Mouse (Mus musculus): ENCODE measurements around the gene Ctcf. TPM values are rescaled to one million over a fixed set of nuclear protein-coding genes. Genes with fewer than 3 reads are reported as not detected.
A peak's percentile ranks its signal among the peaks of the same experiment; 100 is the strongest.

The Ctcf gene
- total and polyA plus RNA-seq, 2 experiments, result 6.6 to 15.6 TPM

DNA sequence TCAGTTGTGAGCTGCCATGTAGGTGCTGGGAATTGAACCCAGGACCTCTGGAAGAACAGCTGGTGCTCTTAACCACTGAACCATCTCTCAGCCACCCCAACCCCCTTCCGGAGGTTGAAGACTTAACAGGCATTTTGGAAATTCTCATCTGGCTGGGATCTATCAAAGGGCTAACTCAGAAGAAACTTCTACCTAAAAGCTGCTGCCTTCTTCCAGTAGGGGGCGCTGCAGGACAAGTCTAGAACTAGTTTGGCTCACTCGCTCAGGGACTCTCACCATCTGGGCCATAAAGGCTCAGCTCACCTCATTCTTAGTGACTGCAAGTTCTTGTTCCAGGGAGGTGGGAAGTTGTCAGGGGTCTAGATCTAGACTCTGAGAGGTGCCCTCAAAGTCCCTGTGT, 77.8 kb downstream of the Ctcf start:
- WGBS, result 6% methylated on average over 3 of the region's 3 CpGs
- H3K27me3 ChIP-seq (ENCODE audit: control insufficient read depth, insufficient read depth, low read length), result no peaks in the 10 kb centered on the region
- no peaks in the 10 kb centered on the region for H3K4me1 ChIP-seq (ENCODE audit: control insufficient read depth, insufficient read depth, low read length)
- no peak overlapping the region for H3K9ac ChIP-seq (ENCODE audit: low read depth, low read length)
- no peaks in the 10 kb centered on the region for H3K79me2 ChIP-seq (ENCODE audit: control insufficient read depth, insufficient read depth, low read length)
- no peak for TF ChIP-seq POLR2A (IDR thresholded peaks at IDR 0.05; ENCODE audit: extremely low read depth, insufficient read depth, low read length)
- TF ChIP-seq CTCF (IDR thresholded peaks at IDR 0.05; ENCODE audit: low read depth, low read length), result peak; percentile 78
- H3K27ac ChIP-seq (replicated peaks; ENCODE audit: insufficient read depth, low read depth, low read length), result no peak overlapping the region
- DNase-seq (ENCODE audit: extremely low read depth, low read depth, low spot score), result peak; percentile 64
- no peak overlapping the region for H3K4me3 ChIP-seq (ENCODE audit: insufficient read depth, low read depth, low read length)
- H3K36me3 ChIP-seq (ENCODE audit: control insufficient read depth, insufficient read depth, low read length), result no peaks in the 10 kb centered on the region

DNA sequence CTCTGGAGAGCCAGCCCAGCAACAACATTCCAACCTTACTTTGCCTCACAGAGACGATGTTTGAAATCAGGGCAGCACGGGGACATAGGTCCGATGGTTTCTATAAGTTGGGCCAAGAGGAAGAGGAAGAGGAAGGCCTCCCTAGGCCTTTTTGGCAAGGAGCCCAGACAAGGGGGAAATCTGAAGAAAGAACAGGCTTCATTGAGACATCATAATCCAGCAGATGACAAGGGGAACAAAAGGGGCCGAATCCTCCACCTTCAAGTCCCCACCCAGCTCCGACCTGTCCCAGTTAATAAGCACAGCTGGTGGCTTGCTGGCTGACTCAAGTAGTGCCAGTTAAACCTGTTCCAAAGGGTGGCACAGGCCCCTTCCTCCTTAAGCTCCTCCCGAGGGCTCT, 78.7 kb downstream of the Ctcf start:
- Histone ChIP-seq H3K9ac (ENCODE audit: low read depth, low read length) (no peak overlapping the region), H3K4me3 (ENCODE audit: insufficient read depth, low read depth, low read length) (no peak overlapping the region), H3K27ac (replicated peaks; ENCODE audit: insufficient read depth, low read depth, low read length) (0 out of 2 replicates have a peak overlapping the region, but pooled peaks have one; percentile 7), H3K27me3 (ENCODE audit: control insufficient read depth, insufficient read depth, low read length) (no peaks in the 10 kb centered on the region), H3K4me1 (ENCODE audit: control insufficient read depth, insufficient read depth, low read length) (peaks cover 8% of the 10 kb centered on the region), H3K36me3 (ENCODE audit: control insufficient read depth, insufficient read depth, low read length) (no peaks in the 10 kb centered on the region), H3K79me2 (ENCODE audit: control insufficient read depth, insufficient read depth, low read length) (no peaks in the 10 kb centered on the region)
- peak; percentile 6 for DNase-seq (ENCODE audit: extremely low read depth, low read depth, low spot score)
- no peak for TF ChIP-seq CTCF (IDR thresholded peaks at IDR 0.05; ENCODE audit: low read depth, low read length)
- no peak for TF ChIP-seq POLR2A (IDR thresholded peaks at IDR 0.05; ENCODE audit: extremely low read depth, insufficient read depth, low read length)
- 68% methylated on average over 6 of the region's 6 CpGs for WGBS

DNA sequence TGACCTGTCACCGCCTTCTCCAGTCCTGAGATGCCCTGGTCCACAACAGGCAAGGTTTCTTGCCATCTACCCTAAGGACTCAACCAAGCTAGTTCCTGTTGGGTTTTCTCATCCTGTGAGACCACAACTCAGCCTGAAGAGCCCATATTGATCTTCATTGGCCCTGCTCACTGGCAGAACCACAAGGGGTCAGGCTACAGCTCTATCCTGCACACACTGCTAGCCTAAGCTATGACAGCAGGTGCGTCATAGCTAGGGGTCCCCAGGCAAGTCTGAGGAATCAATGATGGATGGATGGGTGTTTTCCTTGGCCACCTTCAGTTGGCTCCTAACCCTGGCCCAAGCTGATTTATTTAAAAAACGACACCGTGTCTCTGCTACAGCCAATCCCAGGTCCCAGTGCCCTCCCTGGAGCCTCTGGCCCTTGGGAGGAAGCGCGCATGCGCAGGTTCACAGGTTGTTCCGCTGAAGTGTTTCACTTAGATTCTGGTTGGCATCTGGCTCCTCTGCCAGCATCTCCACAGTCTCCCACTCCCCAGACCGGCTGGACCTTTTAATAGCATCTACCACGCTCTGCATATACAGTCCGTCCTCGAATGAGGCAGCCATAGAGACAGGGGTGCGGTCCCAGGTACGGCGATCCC, 80.1 kb downstream of the Ctcf start:
- TF ChIP-seq POLR2A (IDR thresholded peaks at IDR 0.05; ENCODE audit: extremely low read depth, insufficient read depth, low read length) (no peak), CTCF (IDR thresholded peaks at IDR 0.05; ENCODE audit: low read depth, low read length) (0 out of 2 replicates have a peak, but pooled peaks have one; percentile 10)
- Histone ChIP-seq H3K27ac (replicated peaks; ENCODE audit: insufficient read depth, low read depth, low read length) (no peak overlapping the region), H3K4me1 (ENCODE audit: control insufficient read depth, insufficient read depth, low read length) (peaks cover 10% of the 10 kb centered on the region), H3K36me3 (ENCODE audit: control insufficient read depth, insufficient read depth, low read length) (no peaks in the 10 kb centered on the region), H3K9ac (ENCODE audit: low read depth, low read length) (no peak overlapping the region), H3K4me3 (ENCODE audit: insufficient read depth, low read depth, low read length) (no peak overlapping the region), H3K79me2 (ENCODE audit: control insufficient read depth, insufficient read depth, low read length) (no peaks in the 10 kb centered on the region), H3K27me3 (ENCODE audit: control insufficient read depth, insufficient read depth, low read length) (no peaks in the 10 kb centered on the region)
- no peak for DNase-seq (ENCODE audit: extremely low read depth, low read depth, low spot score)
- WGBS, result 95% methylated on average over 15 of the region's 15 CpGs

DNA sequence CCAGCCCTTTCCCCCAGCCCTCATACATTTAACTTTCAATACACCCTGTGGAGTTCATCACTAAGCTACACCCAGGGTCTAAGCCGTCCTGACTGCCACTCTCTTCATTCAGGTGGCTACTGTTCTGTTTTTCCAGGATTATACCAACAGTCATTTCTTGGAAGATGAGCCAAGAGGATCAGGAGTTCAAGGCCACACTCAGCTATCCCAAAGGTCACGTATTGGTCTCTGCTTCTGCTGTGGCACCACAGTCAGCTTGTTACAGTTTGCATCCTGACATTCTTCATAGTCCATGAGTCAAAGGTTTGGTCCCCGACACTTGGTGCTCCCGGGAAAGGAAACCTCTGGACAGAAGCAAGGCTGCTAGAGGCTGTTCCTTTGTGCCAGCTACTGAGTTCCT, 83.3 kb downstream of the Ctcf start:
- H3K9ac ChIP-seq (ENCODE audit: low read depth, low read length), result no peak overlapping the region
- no peak overlapping the region for H3K4me3 ChIP-seq (ENCODE audit: insufficient read depth, low read depth, low read length)
- 16% methylated on average over 4 of the region's 4 CpGs for WGBS
- H3K27me3 ChIP-seq (ENCODE audit: control insufficient read depth, insufficient read depth, low read length), result no peaks in the 10 kb centered on the region
- DNase-seq (ENCODE audit: extremely low read depth, low read depth, low spot score), result peak; percentile 70
- no peaks in the 10 kb centered on the region for H3K79me2 ChIP-seq (ENCODE audit: control insufficient read depth, insufficient read depth, low read length)
- TF ChIP-seq POLR2A (IDR thresholded peaks at IDR 0.05; ENCODE audit: extremely low read depth, insufficient read depth, low read length), result no peak
- TF ChIP-seq CTCF (IDR thresholded peaks at IDR 0.05; ENCODE audit: low read depth, low read length), result no peak
- peak overlapping the region; percentile 2; the same call in 1 of the 2 replicates for H3K27ac ChIP-seq (replicated peaks; ENCODE audit: insufficient read depth, low read depth, low read length)
- no peaks in the 10 kb centered on the region; the same call in 1 of the 2 replicates for H3K36me3 ChIP-seq (ENCODE audit: control insufficient read depth, insufficient read depth, low read length)
- peaks cover 10% of the 10 kb centered on the region for H3K4me1 ChIP-seq (ENCODE audit: control insufficient read depth, insufficient read depth, low read length)

DNA sequence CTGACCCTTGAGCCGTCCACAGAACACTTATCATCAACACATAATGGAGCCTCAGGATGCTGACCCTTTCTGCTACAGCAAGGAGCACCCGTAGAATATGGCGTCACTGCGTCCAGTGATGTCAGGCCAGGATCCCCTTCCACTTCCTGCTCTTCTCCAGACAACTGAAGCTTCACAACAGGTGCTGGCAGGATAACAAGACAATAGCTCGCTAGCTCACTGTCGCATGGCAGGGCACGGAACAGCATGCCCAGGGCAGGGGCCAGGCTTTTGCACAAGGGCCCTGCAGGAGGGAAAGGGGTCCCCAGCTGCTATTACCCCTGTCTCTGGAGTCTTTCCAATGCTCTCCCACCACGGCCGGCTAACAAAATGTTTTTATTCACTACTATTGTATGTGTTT, 86.5 kb downstream of the Ctcf start:
- Histone ChIP-seq H3K4me3 (ENCODE audit: insufficient read depth, low read depth, low read length) (no peak overlapping the region), H3K36me3 (ENCODE audit: control insufficient read depth, insufficient read depth, low read length) (no peaks in the 10 kb centered on the region; the same call in 1 of the 2 replicates), H3K79me2 (ENCODE audit: control insufficient read depth, insufficient read depth, low read length) (no peaks in the 10 kb centered on the region), H3K9ac (ENCODE audit: low read depth, low read length) (no peak overlapping the region), H3K4me1 (ENCODE audit: control insufficient read depth, insufficient read depth, low read length) (peaks cover 10% of the 10 kb centered on the region), H3K27me3 (ENCODE audit: control insufficient read depth, insufficient read depth, low read length) (no peaks in the 10 kb centered on the region), H3K27ac (replicated peaks; ENCODE audit: insufficient read depth, low read depth, low read length) (no peak overlapping the region)
- DNase-seq (ENCODE audit: extremely low read depth, low read depth, low spot score), result no peak
- TF ChIP-seq POLR2A (IDR thresholded peaks at IDR 0.05; ENCODE audit: extremely low read depth, insufficient read depth, low read length), result no peak
- 92% methylated on average over 9 of the region's 9 CpGs for WGBS

DNA sequence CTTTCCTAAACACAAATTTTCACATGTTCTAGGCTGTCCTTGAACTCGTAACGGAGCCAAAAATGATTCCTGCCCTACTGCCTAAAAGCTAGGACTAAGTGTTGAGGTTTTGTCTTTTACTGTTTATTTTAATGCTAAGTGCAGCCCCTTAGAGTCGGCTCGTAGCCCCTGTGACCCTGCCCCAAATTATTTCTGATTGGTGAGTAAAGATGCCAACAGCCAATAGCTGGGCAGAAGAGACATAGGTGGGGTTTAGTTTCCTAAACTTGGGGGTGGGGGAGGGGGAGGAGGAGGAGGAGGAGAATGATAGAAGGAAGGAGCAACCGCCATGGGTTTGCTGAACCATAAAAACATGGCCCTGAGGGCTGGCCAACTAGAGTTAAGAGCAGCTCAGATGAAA, 89.4 kb downstream of the Ctcf start:
- Histone ChIP-seq H3K4me3 (ENCODE audit: insufficient read depth, low read depth, low read length) (no peak overlapping the region), H3K9ac (ENCODE audit: low read depth, low read length) (no peak overlapping the region), H3K79me2 (ENCODE audit: control insufficient read depth, insufficient read depth, low read length) (no peaks in the 10 kb centered on the region), H3K36me3 (ENCODE audit: control insufficient read depth, insufficient read depth, low read length) (no peaks in the 10 kb centered on the region; the same call in 1 of the 2 replicates), H3K4me1 (ENCODE audit: control insufficient read depth, insufficient read depth, low read length) (no peaks in the 10 kb centered on the region), H3K27ac (replicated peaks; ENCODE audit: insufficient read depth, low read depth, low read length) (no peak overlapping the region), H3K27me3 (ENCODE audit: control insufficient read depth, insufficient read depth, low read length) (no peaks in the 10 kb centered on the region)
- WGBS, result 94% methylated on average over 5 of the region's 5 CpGs
- TF ChIP-seq POLR2A (IDR thresholded peaks at IDR 0.05; ENCODE audit: extremely low read depth, insufficient read depth, low read length) (no peak), CTCF (IDR thresholded peaks at IDR 0.05; ENCODE audit: low read depth, low read length) (no peak)
- no peak for DNase-seq (ENCODE audit: extremely low read depth, low read depth, low spot score)
